Mouse (Mus musculus): ENCODE data around the gene Cdh15.

Cdh15 gene

DNA sequence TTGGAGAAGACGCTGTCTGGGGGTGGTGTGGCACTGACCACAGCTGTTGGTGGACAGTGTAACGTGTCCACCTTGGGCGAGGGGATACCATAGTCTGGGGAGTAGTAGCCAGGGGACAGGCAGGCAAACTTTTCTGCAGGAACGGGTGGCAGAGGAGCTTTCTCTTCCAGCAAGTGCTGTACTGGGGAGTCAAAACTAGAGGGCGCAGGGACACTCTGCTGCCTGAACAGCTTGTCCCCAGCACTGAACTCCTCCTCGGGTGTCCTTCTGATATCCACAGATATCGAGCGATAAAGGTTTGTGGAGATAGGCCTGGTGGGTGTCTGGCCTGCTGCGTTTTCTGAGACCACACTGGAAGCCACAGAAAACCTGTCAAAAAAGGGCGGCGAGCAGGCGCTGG, 43.7 kb downstream of the Cdh15 start:
- no peak for DNase-seq (ENCODE audit: low read depth, low spot score)

GRCm38 (mm10) chr8:122893451-122893850, 45.7 kb downstream of the Cdh15 start:
- no peak for DNase-seq (ENCODE audit: low read depth, low spot score)

DNA sequence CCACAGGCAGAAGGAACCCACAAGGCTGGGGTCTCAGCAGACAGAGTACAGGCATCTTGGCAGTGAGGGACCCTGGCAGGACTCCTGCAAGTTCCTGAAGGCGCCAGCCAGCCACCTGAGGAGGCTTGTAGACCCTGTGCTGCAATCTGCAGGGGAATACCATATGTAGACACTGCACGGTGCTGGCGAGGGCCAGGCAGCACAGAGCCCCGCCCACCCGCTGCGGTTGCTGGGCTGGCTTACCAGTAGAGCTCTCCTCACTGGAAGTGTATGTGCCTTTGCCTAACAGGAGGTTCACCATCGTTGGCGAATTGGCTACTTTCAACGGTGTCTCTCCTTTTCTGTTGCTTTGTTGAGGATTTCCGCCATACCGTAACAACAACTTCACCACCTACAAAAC, 48.6 kb downstream of the Cdh15 start:
- DNase-seq (ENCODE audit: low read depth, low spot score), result no peak

GRCm38 (mm10) chr8:122897200-122897599, 49.4 kb downstream of the Cdh15 start:
- DNase-seq (ENCODE audit: low read depth, low spot score), result no peak

DNA sequence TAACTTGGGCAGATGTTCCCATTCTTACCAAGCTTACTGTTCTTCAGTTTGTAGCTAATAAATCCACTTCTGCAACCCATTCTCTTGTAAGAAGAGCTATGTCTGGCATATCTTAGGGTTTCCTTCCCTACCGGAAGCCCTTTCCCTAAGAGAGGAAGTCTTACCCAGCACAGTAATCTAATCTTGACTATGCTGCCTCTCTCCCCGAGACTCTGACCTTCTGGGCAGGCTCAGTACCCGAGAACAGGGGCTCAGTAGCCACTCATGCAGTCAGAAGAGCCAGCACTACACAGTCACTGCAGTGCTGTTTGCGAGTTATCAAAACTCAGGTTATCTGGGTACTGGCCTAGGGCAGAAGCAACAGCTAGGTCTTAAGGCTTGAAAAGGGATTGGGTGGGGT, 50.3 kb downstream of the Cdh15 start:
- DNase-seq (ENCODE audit: low read depth, low spot score), result no peak

- DNase-seq (ENCODE audit: low read depth, low spot score), result no peak
Observed at GRCm38 (mm10) chr8:122898473-122898872, 50.7 kb downstream of the Cdh15 start.

- no peak for DNase-seq (ENCODE audit: low read depth, low spot score)
Observed at GRCm38 (mm10) chr8:122899085-122899484, 51.3 kb downstream of the Cdh15 start.

GRCm38 (mm10) chr8:122901476-122901875, 53.7 kb downstream of the Cdh15 start:
- DNase-seq (ENCODE audit: low read depth, low spot score), result no peak

DNA sequence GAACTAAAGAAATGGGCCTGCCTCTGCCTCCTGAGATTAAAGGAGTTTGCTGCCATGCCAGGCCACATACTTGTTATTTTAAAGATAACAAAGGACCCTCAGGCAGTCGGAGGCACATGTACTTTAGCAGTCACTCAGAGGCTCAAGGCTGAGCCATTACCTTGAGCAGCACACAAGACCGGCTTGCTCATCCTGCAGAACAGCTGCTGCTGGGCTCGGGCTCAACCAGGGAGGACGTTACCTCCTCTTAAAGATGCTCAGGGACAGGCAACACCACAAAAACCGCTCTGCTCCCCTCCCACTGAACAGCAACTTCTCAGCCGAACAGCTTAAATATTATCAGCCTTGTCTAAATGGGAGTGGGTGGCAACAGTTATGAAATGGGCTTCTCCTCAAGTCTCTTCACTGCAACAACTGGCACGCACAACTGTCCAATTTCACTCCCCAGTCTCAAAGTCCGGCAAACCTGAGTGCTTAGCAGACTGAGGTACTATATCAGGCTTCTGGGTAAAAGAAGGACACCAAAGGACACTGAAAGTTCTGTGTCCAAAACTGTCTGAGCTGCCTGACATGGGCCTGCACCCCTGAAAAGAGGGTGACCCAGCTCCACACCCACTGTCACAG, 54.2 kb downstream of the Cdh15 start:
- no peak for DNase-seq (ENCODE audit: low read depth, low spot score)

DNA sequence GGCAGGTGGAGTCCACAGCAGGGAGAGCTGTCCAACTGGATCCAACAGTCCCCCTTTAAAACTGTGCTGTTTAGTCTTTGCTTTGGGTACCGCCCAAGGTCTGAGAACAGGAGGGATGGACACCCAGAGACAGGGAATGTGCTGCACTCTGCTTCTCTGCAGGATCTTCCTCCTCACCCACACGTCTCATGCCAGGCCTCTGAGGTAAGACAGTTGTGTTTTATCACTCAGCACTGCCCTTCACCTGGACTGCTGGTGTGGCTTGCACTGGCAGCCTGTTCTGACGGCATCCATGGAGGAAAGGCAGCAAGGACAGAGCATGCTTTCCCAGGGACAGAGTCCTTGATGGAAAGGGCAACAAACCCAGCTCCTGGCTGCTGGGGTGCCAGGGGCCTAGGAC, 54.8 kb downstream of the Cdh15 start:
- no peak for DNase-seq (ENCODE audit: low read depth, low spot score)

DNA sequence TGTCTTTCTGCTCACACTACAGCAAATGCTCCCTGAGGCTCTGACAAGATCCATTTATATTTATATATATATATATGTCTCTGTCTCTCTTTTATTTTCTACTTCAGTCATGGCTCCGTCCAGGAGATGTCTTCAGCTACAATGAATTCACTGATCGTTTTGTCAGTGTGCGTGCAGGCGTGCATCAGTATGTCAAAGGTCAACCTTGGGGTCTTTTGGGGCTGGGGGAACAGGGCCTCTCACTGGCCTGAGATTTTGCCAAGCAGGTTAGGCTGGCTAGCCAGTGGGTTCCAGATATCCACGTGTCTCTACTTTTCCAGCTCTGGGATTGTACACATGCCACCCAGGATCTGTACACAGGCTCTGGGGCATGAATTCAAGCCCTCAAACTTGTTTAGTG, 55.2 kb downstream of the Cdh15 start:
- no peak for DNase-seq (ENCODE audit: low read depth, low spot score)

DNA sequence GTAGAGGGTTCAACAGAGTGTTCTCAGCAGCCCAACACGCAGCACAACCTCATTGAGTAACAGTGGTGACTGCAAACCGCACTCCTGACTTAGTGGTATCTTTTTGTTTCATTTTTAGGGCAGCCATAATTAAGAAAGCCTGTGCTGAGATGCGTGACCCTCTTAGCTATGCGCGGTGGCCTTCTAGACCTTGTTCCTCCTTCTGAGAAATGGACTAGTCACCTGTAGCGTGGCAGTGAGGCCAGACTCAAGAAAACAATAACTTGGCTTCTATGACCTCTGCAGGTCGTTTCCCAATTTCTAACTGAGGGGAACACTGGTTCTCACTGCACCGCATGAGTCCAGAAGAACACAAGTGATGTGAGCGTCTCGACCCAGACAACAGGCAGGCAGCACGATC, 56.7 kb downstream of the Cdh15 start:
- no peak for DNase-seq (ENCODE audit: low read depth, low spot score)

- DNase-seq (ENCODE audit: low read depth, low spot score), result peak; percentile 76
Observed at GRCm38 (mm10) chr8:122905346-122905745, 57.6 kb downstream of the Cdh15 start.

GRCm38 (mm10) chr8:122906463-122907021, 58.8 kb downstream of the Cdh15 start:
- DNase-seq (ENCODE audit: low read depth, low spot score), result peak; percentile 95

- DNase-seq (ENCODE audit: low read depth, low spot score), result no peak
Observed at GRCm38 (mm10) chr8:122912150-122912549, 64.4 kb downstream of the Cdh15 start.

DNA sequence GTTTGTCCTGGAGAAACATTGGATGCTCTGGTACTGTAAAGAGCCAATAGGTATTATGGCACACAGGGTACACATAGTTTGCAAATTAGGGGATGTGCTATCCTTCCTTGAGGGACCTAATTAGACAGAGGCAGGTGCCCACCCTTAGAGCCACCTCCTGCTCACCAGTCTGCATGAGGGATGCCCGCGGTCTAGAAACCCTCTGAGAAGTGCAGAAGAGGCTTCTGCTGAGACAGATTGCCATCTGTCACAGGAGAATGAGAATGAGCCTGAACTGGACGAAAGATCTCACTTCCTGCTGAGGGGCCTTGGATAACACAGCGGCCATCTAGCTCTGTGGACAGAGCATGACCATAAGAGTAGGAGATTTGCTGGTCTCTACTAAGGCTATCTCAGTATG, 65.1 kb downstream of the Cdh15 start:
- no peak for DNase-seq (ENCODE audit: low read depth, low spot score)

- DNase-seq (ENCODE audit: low read depth, low spot score), result no peak
Observed at GRCm38 (mm10) chr8:122916766-122917165, 69.0 kb downstream of the Cdh15 start.

Measured in skeletal muscle tissue, adult 2 months (tissue).